Comparison of ENCODE assay signal across 20 mouse cellular contexts in the genomic region with DNA sequence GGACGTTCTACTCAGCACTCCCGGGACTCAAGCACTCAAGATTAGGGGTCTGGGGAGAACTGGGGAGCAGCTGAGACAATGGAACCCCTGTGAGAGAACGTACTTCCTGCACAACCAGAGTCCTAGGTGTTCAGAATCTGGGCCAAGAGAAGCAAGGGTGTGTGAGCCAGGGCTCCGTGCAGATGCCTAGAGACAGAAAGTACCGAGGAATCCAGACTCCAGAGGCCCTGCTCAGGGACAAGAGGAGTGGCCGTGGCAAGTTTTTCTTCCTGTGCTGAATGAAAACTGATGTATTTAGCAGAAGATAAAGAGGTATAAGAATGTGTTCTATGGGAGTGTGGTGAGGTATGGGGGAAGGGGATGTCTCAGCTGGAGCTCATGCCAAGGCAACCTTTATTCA.
"Had no signal": no experiment of that assay in that cellular context is flagged by ENCODE, and none has a peak within 500 bp of the region (broad histone marks: within the 10 kb centered on the region; RNA-seq: fewer than 3 reads in every experiment).

No protein-coding gene starts in this region.

- H3K27me3 ChIP-seq: midbrain, embryonic 12.5 days; neural tube, embryonic 13.5 days; neural tube, embryonic 15.5 days; stomach, embryonic 15.5 days had no signal

- H3K4me1 ChIP-seq: midbrain, embryonic 12.5 days; neural tube, embryonic 13.5 days; neural tube, embryonic 15.5 days had no signal

- H3K36me3 ChIP-seq: midbrain, embryonic 10.5 days; midbrain, embryonic 12.5 days; neural tube, embryonic 13.5 days; neural tube, embryonic 15.5 days; stomach, embryonic 15.5 days had no signal

- H3K4me3 ChIP-seq: midbrain, embryonic 10.5 days; midbrain, embryonic 12.5 days; myocyte; neural tube, embryonic 13.5 days; neural tube, embryonic 15.5 days; stomach, embryonic 15.5 days had no signal

- H3K27ac ChIP-seq: midbrain, embryonic 10.5 days; midbrain, embryonic 12.5 days; neural tube, embryonic 13.5 days; neural tube, embryonic 15.5 days; stomach, embryonic 15.5 days had no signal

- ATAC-seq: midbrain, embryonic 16.5 days had no signal

- H3K4me2 ChIP-seq: lung, embryonic 14.5 days; midbrain, embryonic 12.5 days; neural tube, embryonic 13.5 days; neural tube, embryonic 15.5 days; stomach, embryonic 15.5 days had no signal

- DNase-seq: lung, adult 18-20 months; lung, embryonic 14.5 days; lung, postnatal 10 days; lung, postnatal 4 days; midbrain, embryonic 14.5 days; retina, postnatal 1 day; right cerebral cortex, adult 18-20 months; right cerebral cortex, postnatal 25 days; right cerebral cortex, postnatal 4 days; spleen, adult 18-20 months; thymus, adult 2 months; thymus, postnatal 25 days; thymus, postnatal 4 days had no signal

- H3K9me3 ChIP-seq: midbrain, embryonic 10.5 days; midbrain, embryonic 12.5 days; neural tube, embryonic 13.5 days; neural tube, embryonic 15.5 days; stomach, embryonic 15.5 days had no signal

- H3K9ac ChIP-seq: lung, embryonic 14.5 days; midbrain, embryonic 12.5 days; neural tube, embryonic 13.5 days; neural tube, embryonic 15.5 days; stomach, embryonic 15.5 days had no signal
